Comparison of ENCODE assay signal across 2 mouse cellular contexts in genomic region chr6:125330626-125331326, GRCm38 (mm10).
TF ChIP-seq lines count a peak whose summit lies in the region.

No protein-coding gene starts in this region.

TF ChIP-seq in CH12.LX, 34 proteins besides CTCF, POLR2A, EP300 and RAD21:
- TF ChIP-seq NRF1 (IDR thresholded peaks at IDR 0.05; ENCODE audit: low read depth, low read length), result no peak
- no peak for TF ChIP-seq ZNF384 (IDR thresholded peaks at IDR 0.05; ENCODE audit: low read depth, low read length)
- no peak for TF ChIP-seq JUN (IDR thresholded peaks at IDR 0.05; ENCODE audit: insufficient read depth, low read depth, low read length)
- TF ChIP-seq JUND (conservative IDR thresholded peaks at IDR 0.05; ENCODE audit: low read depth, low read length), result no peak
- TF ChIP-seq PAX5 (IDR thresholded peaks at IDR 0.05; ENCODE audit: low read length), result no peak
- no peak for TF ChIP-seq IRF4 (IDR thresholded peaks at IDR 0.05; ENCODE audit: low read depth, low read length)
- no peak for TF ChIP-seq TCF12 (IDR thresholded peaks at IDR 0.05; ENCODE audit: low read depth, low read length)
- no peak for TF ChIP-seq SMC3 (IDR thresholded peaks at IDR 0.05; ENCODE audit: low read depth, low read length)
- no peak for TF ChIP-seq POLR2AphosphoS2 (IDR thresholded peaks at IDR 0.05; ENCODE audit: low read depth, low read length)

TF ChIP-seq in myocyte, 11 proteins besides CTCF, POLR2A, EP300 and RAD21:
- no peak for TF ChIP-seq SRF (IDR thresholded peaks at IDR 0.05; ENCODE audit: control insufficient read depth, insufficient read length, low read depth)
- TF ChIP-seq POLR2AphosphoS2 (IDR thresholded peaks at IDR 0.05; ENCODE audit: insufficient read length, low read depth), result peak; percentile 68
